Mouse (Mus musculus): ENCODE data around the gene Gimap8.

Gimap8 gene

GRCm38 (mm10) chr6:48704146-48704545 is 57.1 kb downstream of the Gimap8 start:
- DNase-seq (ENCODE audit: low spot score in 2 of 2): no peak

GRCm38 (mm10) chr6:48706130-48706529 is 59.1 kb downstream of the Gimap8 start:
- no peak for DNase-seq (ENCODE audit: low spot score in 2 of 2)
